Mouse (Mus musculus) CH12.LX (cell line): ENCODE results near the gene Trim62. TPM values are rescaled to one million over a fixed set of nuclear protein-coding genes. Genes with fewer than 3 reads are reported as not detected.

Source experiments
- DNase-seq: peaks from one replicate; pipeline ENCODE4 v3.0.0-alpha.2; 2013; ENCODE audit errors: extremely low read depth
- H3K27ac ChIP-seq: 2 replicates; pipeline ENCODE4 v1.5.1; 2012; ENCODE audit warnings: low read depth, mild to moderate bottlenecking, control low read depth, moderate library complexity; ENCODE audit not compliant: insufficient read depth
- H3K27me3 ChIP-seq: replicated peaks from 2 replicates; pipeline ENCODE3; 2012; ENCODE audit warnings: inconsistent platforms
- H3K36me3 ChIP-seq, 2 experiments: replicated peaks in 1 of 2; 2 replicates each; pipeline versions ENCODE3 to v1.6.1; 2012; ENCODE audit warnings: inconsistent platforms in 1 of 2, low read length in 1 of 2, mild to moderate bottlenecking in 1 of 2, mixed read lengths in 1 of 2, moderate library complexity in 1 of 2; ENCODE audit not compliant: control insufficient read depth in 1 of 2, insufficient read depth in 1 of 2
- H3K4me1 ChIP-seq, 2 experiments: 2 replicates each; pipeline ENCODE4 v1.6.1; 2012; ENCODE audit warnings: inconsistent platforms in 1 of 2, moderate library complexity in 1 of 2; ENCODE audit not compliant: insufficient read depth in 2 of 2, control insufficient read depth in 1 of 2
- H3K4me2 ChIP-seq: 2 replicates; pipeline ENCODE4 v1.6.1; 2012; ENCODE audit warnings: low read depth, mild to moderate bottlenecking, control low read depth; ENCODE audit not compliant: poor library complexity, insufficient read depth, severe bottlenecking
- H3K4me3 ChIP-seq, 3 experiments: fragments of 150-350 bp in 1 of 3; sonication (generic) in 1 of 3; replicated peaks in 1 of 3; 2 replicates each; pipeline versions ENCODE3 to v1.5.1; 2011 to 2012; ENCODE audit warnings: low read depth in 2 of 3, low read length in 2 of 3, mild to moderate bottlenecking in 2 of 3, moderate library complexity in 2 of 3, control low read depth in 1 of 3, improper control_type of control experiment in 1 of 3, inconsistent platforms in 1 of 3, mixed read lengths in 1 of 3; ENCODE audit not compliant: poor library complexity in 1 of 3
- H3K79me2 ChIP-seq: replicated peaks from 2 replicates; pipeline ENCODE4 v1.6.1; 2012; ENCODE audit warnings: mild to moderate bottlenecking, moderate library complexity; ENCODE audit not compliant: control insufficient read depth, poor library complexity, insufficient read depth, severe bottlenecking; ENCODE audit errors: extremely low read depth
- H3K9ac ChIP-seq: 2 replicates; pipeline ENCODE4 v1.6.1; 2012; ENCODE audit warnings: low read depth, mild to moderate bottlenecking, control low read depth, moderate library complexity; ENCODE audit not compliant: insufficient read depth
- H3K9me3 ChIP-seq: replicated peaks from 2 replicates; pipeline ENCODE3; 2012; ENCODE audit warnings: low read length, inconsistent platforms, mixed read lengths
- BHLHE40 ChIP-seq: IDR thresholded peaks from 2 replicates; pipeline ENCODE4 v1.6.1; 2011; ENCODE audit warnings: mild to moderate bottlenecking, low read depth, low read length, improper control_type of control experiment
- CHD1 ChIP-seq: IDR thresholded peaks from 2 replicates; pipeline ENCODE4 v1.6.1; 2012; ENCODE audit warnings: low read depth, low read length, improper control_type of control experiment, inconsistent platforms
- CHD2 ChIP-seq: IDR thresholded peaks from 2 replicates; pipeline ENCODE4 v1.6.1; 2011; ENCODE audit warnings: low read length, improper control_type of control experiment
- CTCF ChIP-seq, 2 experiments: IDR thresholded peaks in 1 of 2; conservative IDR thresholded peaks in 1 of 2; 2 replicates each; pipeline ENCODE4 v1.5.1; 2011 to 2012; ENCODE audit warnings: low read depth in 2 of 2, low read length in 2 of 2, improper control_type of control experiment in 1 of 2, inconsistent platforms in 1 of 2, mild to moderate bottlenecking in 1 of 2, moderate library complexity in 1 of 2
- E2F4 ChIP-seq: IDR thresholded peaks from 2 replicates; pipeline ENCODE4 v1.6.1; 2011; ENCODE audit warnings: low read depth, low read length, improper control_type of control experiment; ENCODE audit not compliant: insufficient replicate concordance
- ELF1 ChIP-seq: IDR thresholded peaks from 2 replicates; pipeline ENCODE4 v1.6.1; 2014; ENCODE audit warnings: low read depth, mild to moderate bottlenecking, inconsistent platforms, low read length, improper control_type of control experiment
- EP300 ChIP-seq: IDR thresholded peaks from 2 replicates; pipeline ENCODE4 v1.6.1; 2011; ENCODE audit warnings: low read length, improper control_type of control experiment
- GABPA ChIP-seq: IDR thresholded peaks from 2 replicates; pipeline ENCODE4 v1.6.1; 2012; ENCODE audit warnings: low read depth, low read length, improper control_type of control experiment, inconsistent platforms; ENCODE audit not compliant: insufficient replicate concordance
- IRF4 ChIP-seq: IDR thresholded peaks from 2 replicates; pipeline ENCODE4 v1.6.1; 2014; ENCODE audit warnings: low read depth, mild to moderate bottlenecking, inconsistent platforms, low read length, improper control_type of control experiment
- JUN ChIP-seq: IDR thresholded peaks from 2 replicates; pipeline ENCODE4 v1.6.1; 2011; ENCODE audit warnings: low read depth, mild to moderate bottlenecking, low read length, improper control_type of control experiment, moderate library complexity; ENCODE audit not compliant: insufficient read depth
- KAT2A ChIP-seq: IDR thresholded peaks from 2 replicates; pipeline ENCODE4 v1.6.1; 2012; ENCODE audit warnings: low read length, improper control_type of control experiment, inconsistent platforms; ENCODE audit not compliant: insufficient replicate concordance
- MAFK ChIP-seq: IDR thresholded peaks from 2 replicates; pipeline ENCODE4 v1.6.1; 2011; ENCODE audit warnings: low read length, improper control_type of control experiment; ENCODE audit not compliant: insufficient replicate concordance
- MAZ ChIP-seq: IDR thresholded peaks from 2 replicates; pipeline ENCODE4 v1.6.1; 2012; ENCODE audit warnings: low read depth, mild to moderate bottlenecking, inconsistent platforms, low read length, improper control_type of control experiment, moderate library complexity
- MEF2A ChIP-seq: IDR thresholded peaks from 2 replicates; pipeline ENCODE4 v1.6.1; 2014; ENCODE audit warnings: low read depth, mild to moderate bottlenecking, inconsistent platforms, low read length, improper control_type of control experiment, borderline replicate concordance
- MXI1 ChIP-seq: IDR thresholded peaks from 2 replicates; pipeline ENCODE4 v1.6.1; 2011; ENCODE audit warnings: mild to moderate bottlenecking, low read depth, low read length, improper control_type of control experiment
- NELFE ChIP-seq: IDR thresholded peaks from 2 replicates; pipeline ENCODE4 v1.6.1; 2011; ENCODE audit warnings: low read depth, low read length, improper control_type of control experiment
- NRF1 ChIP-seq: IDR thresholded peaks from 2 replicates; pipeline ENCODE4 v1.6.1; 2014; ENCODE audit warnings: low read depth, mild to moderate bottlenecking, inconsistent platforms, low read length, improper control_type of control experiment, moderate library complexity
- PAX5 ChIP-seq: IDR thresholded peaks from 2 replicates; pipeline ENCODE4 v1.6.1; 2012; ENCODE audit warnings: low read length, inconsistent platforms, mixed read lengths
- POLR2AphosphoS2 ChIP-seq: IDR thresholded peaks from 2 replicates; pipeline ENCODE4 v1.6.1; 2011; ENCODE audit warnings: low read depth, low read length, improper control_type of control experiment
- RCOR1 ChIP-seq: conservative IDR thresholded peaks from 2 replicates; pipeline ENCODE4 v1.6.1; 2012; ENCODE audit warnings: low read depth, mild to moderate bottlenecking, inconsistent platforms, low read length, improper control_type of control experiment
- SIN3A ChIP-seq: IDR thresholded peaks from 2 replicates; pipeline ENCODE4 v1.6.1; 2012; ENCODE audit warnings: low read length, improper control_type of control experiment, inconsistent platforms
- SMC3 ChIP-seq: IDR thresholded peaks from 2 replicates; pipeline ENCODE4 v1.6.1; 2011; ENCODE audit warnings: low read depth, low read length, improper control_type of control experiment
- TBP ChIP-seq: conservative IDR thresholded peaks from 2 replicates; pipeline ENCODE4 v1.6.1; 2011; ENCODE audit warnings: low read depth, low read length, improper control_type of control experiment
- UBTF ChIP-seq: IDR thresholded peaks from 2 replicates; pipeline ENCODE4 v1.6.1; 2012; ENCODE audit warnings: low read depth, mild to moderate bottlenecking, inconsistent platforms, low read length, improper control_type of control experiment, moderate library complexity
- USF1 ChIP-seq: IDR thresholded peaks from 2 replicates; pipeline ENCODE4 v1.6.1; 2014; ENCODE audit warnings: low read depth, mild to moderate bottlenecking, inconsistent platforms, low read length, improper control_type of control experiment
- USF2 ChIP-seq: conservative IDR thresholded peaks from 2 replicates; pipeline ENCODE4 v1.6.1; 2011; ENCODE audit warnings: low read depth, low read length, improper control_type of control experiment
- ZKSCAN1 ChIP-seq: IDR thresholded peaks from 2 replicates; pipeline ENCODE4 v1.6.1; 2012; ENCODE audit warnings: low read depth, inconsistent platforms, low read length, improper control_type of control experiment, borderline replicate concordance
- ZMIZ1 ChIP-seq: IDR thresholded peaks from 2 replicates; pipeline ENCODE4 v1.6.1; 2012; ENCODE audit warnings: low read depth, mild to moderate bottlenecking, inconsistent platforms, low read length, improper control_type of control experiment
- ZNF384 ChIP-seq: IDR thresholded peaks from 2 replicates; pipeline ENCODE4 v1.6.1; 2012; ENCODE audit warnings: low read depth, low read length, improper control_type of control experiment, inconsistent platforms
- dilution Hi-C: fragments of 300-500 bp; cut with MboI; formaldehyde crosslinking; loops from 2 replicates; pipeline ENCODE4 v1.14.3; 2020; ENCODE audit warnings: low sequenced_read_pairs; ENCODE audit not compliant: extremely low pct_unique_long_range_greater_than_20kb, extremely low pct_ligation_motif_present
- in situ Hi-C: fragments of 300-500 bp; cut with MboI; formaldehyde crosslinking; loops from 3 replicates; pipeline ENCODE4 v1.14.3; 2019; ENCODE audit warnings: low sequenced_read_pairs, low pct_ligation_motif_present, low pct_unique_long_range_greater_than_20kb, mixed read lengths
- polyA plus RNA-seq: library from polyadenylated mRNA; unstranded; fragments of >175 nt; gene quantifications from 2 replicates; pipeline ENCODE4 v1.2.1, GENCODE M21; 2012; ENCODE audit warnings: low read depth; ENCODE audit not compliant: insufficient read length
- total RNA-seq, 2 experiments: library from RNA; depleted of rRNA; stranded (reverse); fragments of 300-350 nt in 1 of 2; fragments of >200 nt in 1 of 2; gene quantifications; 2 replicates each; pipeline ENCODE4 v1.2.3; 2012 to 2014

Trim62 gene
- total and polyA plus RNA-seq, 3 experiments, result 0.40 to 2.7 (median 0.98) TPM

DNA sequence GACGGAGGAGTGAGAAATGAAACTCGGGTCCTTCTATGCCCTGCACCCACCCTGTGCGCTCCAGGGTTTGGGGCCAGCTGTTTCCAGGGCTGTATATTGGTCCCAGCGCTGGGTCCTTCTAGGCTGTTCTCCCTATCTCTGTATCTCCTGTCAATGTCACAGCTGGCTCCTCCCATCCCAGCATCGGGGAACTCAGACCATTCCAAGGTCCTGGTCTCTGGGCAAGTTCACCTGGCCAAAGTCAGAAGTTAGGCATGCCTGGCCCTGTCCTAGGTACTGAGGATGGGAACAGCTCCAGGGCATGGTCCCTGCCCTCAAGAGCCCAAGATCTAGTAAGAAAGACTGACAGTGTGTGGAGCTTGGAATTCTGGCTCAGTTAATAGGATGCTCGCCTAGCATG is 8.4 kb downstream of the Trim62 start:
- H3K27me3 ChIP-seq, result no peaks in the 10 kb centered on the region
- H3K27ac ChIP-seq, result no peak overlapping the region
- H3K36me3 ChIP-seq, result peaks cover 0 to 4% of the 10 kb centered on the region in 2 experiments
- in situ Hi-C loops, result no loop called here
- no peaks in the 10 kb centered on the region for H3K79me2 ChIP-seq
- no peak overlapping the region for H3K4me2 ChIP-seq
- DNase-seq, result no peak
- no peak overlapping the region for H3K4me3 ChIP-seq
- TF ChIP-seq UBTF, result no peak
- no peak for TF ChIP-seq GABPA
- TF ChIP-seq SIN3A, result no peak
- TF ChIP-seq EP300, result no peak
- TF ChIP-seq ZKSCAN1, result no peak
- no peak for TF ChIP-seq RCOR1
- TF ChIP-seq USF2, result no peak
- no peak for TF ChIP-seq SMC3
- no peak for TF ChIP-seq USF1
- TF ChIP-seq CHD1, result no peak
- TF ChIP-seq MAFK, result no peak
- no peak for TF ChIP-seq NRF1
- TF ChIP-seq KAT2A, result no peak
- no peak for TF ChIP-seq ZMIZ1
- no peak for TF ChIP-seq MEF2A
- no peak for TF ChIP-seq CHD2
- no peak for TF ChIP-seq CTCF (conservative IDR thresholded peaks at IDR 0.05 in 1 of 2, IDR thresholded peaks at IDR 0.05 in 1 of 2; ENCODE audit: low read depth in 2 of 2, low read length in 2 of 2)
- TF ChIP-seq JUN, result no peak
- H3K9me3 ChIP-seq, result no peaks in the 10 kb centered on the region
- H3K4me1 ChIP-seq, result peaks cover 3 to 4% of the 10 kb centered on the region in 2 experiments; a peak in 2 of 4 replicates
- H3K9ac ChIP-seq, result no peak overlapping the region
- dilution Hi-C loops, result no loop called here

DNA sequence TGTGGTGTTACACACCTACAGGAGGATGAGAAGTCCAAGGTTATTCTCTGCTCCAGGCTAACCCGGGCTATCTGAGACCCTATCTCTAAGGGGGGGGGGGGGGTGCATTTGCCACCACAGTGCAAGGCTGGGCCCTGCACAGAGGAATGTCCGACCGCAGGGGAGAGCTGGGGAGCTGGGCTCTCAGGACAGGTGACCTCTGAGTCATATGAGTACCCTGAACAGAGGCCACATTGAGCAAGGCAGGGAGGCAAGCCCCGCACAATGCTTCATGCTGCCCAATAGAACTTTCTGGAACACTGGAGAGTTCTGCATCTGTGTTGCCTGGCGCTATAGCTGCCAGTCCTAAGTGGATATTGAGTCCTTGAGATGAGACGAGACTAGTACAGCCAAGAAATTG is 8.8 kb downstream of the Trim62 start:
- Histone ChIP-seq H3K9ac (no peak overlapping the region), H3K27me3 (no peaks in the 10 kb centered on the region), H3K4me1 (peaks cover 3 to 4% of the 10 kb centered on the region in 2 experiments; a peak in 2 of 4 replicates), H3K36me3 (peaks cover 0 to 3% of the 10 kb centered on the region in 2 experiments), H3K4me2 (no peak overlapping the region), H3K79me2 (no peaks in the 10 kb centered on the region), H3K4me3 (no peak overlapping the region), H3K27ac (no peak overlapping the region), H3K9me3 (no peaks in the 10 kb centered on the region)
- DNase-seq, result no peak
- in situ Hi-C loops, result no loop called here
- dilution Hi-C loops, result no loop called here
- TF ChIP-seq BHLHE40 (0 out of 2 replicates have a peak, but pooled peaks have one; percentile 17), TBP (no peak), RCOR1 (no peak), KAT2A (no peak), POLR2AphosphoS2 (no peak), MAZ (no peak), MXI1 (no peak), CHD2 (no peak), E2F4 (no peak), PAX5 (no peak), NRF1 (no peak), NELFE (no peak), EP300 (peak; percentile 29; the same call in 1 of the 2 replicates), CTCF (conservative IDR thresholded peaks at IDR 0.05 in 1 of 2, IDR thresholded peaks at IDR 0.05 in 1 of 2; ENCODE audit: low read depth in 2 of 2, low read length in 2 of 2) (no peak), IRF4 (peak; percentile 60; the same call in 1 of the 2 replicates), ELF1 (no peak), ZNF384 (no peak)
